Mouse (Mus musculus): Measurements from ENCODE around the gene Micall2.
"Not testable (repeated sequence)": the region's sequence is repeated elsewhere in the genome, so short reads cannot be mapped to it uniquely, and the experiment has no call there.

Micall2 gene

DNA sequence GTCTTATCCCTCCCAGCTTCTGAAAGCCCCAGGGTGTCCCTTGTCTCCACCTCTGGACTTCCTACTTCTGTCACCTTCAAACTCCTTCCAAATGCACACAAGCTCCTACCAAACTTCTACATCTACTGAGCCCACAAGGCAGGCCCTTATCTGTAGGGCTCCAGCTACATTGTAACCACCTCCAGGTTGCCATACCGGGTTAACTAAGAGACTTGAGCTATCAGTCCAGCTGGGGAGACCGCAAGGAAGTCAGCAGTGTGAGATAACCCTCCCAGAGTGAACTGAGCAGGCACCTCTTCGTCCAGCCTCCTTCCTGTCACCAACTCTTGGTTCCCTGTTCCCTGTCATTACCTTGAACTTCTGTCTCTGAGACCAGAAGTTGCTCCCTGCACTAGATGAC is 2.1 kb downstream of the Micall2 start:
- in situ Hi-C loops (cut with MboI; ENCODE audit: low pct_unique_long_range_greater_than_20kb in 1 of 2, low sequenced_read_pairs in 2 of 2, unreplicated experiment in 1 of 2), result no loop called here

DNA sequence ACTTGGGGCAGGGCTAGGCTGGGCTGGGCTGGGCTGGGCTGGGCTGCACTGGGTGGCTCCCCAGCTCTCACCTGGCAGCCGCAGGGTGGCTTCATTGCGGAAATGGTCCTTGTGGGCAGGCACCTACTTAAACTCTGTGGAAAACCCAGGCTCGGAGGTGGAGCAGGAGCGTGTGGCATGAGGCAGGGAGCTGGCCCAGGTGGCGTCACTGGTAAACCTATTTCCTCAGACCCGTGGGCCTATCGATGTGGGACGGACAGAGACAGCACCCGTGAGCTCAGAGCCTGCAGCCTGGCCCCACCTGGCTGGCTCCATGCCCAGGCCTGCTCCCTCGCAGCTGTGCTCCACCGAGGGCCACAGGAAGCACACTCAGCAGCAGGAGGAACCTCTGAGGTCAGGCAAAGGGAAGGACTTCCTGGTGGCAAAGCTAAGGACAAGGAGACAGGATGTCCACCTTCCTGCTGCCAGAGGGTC is 3.5 kb downstream of the Micall2 start:
- in situ Hi-C loops (cut with MboI; ENCODE audit: low pct_unique_long_range_greater_than_20kb in 1 of 2, low sequenced_read_pairs in 2 of 2, unreplicated experiment in 1 of 2), result no loop called here

GRCm38 (mm10) chr5:139730712-139731486 is 5.2 kb downstream of the Micall2 start:
- in situ Hi-C loops (cut with MboI; ENCODE audit: low pct_unique_long_range_greater_than_20kb in 1 of 2, low sequenced_read_pairs in 2 of 2, unreplicated experiment in 1 of 2), result no loop called here

DNA sequence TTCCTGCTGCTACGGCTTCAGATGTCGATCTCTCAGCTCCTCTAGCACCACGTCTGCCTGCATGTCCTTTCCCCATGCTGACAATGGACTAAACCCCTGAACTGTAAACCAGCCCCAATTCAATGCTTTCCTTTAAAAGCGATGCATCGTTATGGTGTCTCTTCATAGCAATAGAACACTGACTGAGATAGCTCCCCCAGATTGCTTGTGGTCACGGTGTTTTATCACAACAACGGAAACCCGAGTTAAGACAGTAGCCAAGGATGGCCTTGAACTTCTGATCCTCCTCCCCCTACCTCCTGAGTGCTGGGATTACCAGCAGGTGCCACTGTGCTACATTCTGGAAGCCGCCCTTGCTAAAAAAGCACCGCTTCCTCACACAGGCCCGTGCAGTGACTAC is 8.9 kb downstream of the Micall2 start:
- in situ Hi-C loops (cut with MboI; ENCODE audit: low pct_unique_long_range_greater_than_20kb in 1 of 2, low sequenced_read_pairs in 2 of 2, unreplicated experiment in 1 of 2), result no loop called here

DNA sequence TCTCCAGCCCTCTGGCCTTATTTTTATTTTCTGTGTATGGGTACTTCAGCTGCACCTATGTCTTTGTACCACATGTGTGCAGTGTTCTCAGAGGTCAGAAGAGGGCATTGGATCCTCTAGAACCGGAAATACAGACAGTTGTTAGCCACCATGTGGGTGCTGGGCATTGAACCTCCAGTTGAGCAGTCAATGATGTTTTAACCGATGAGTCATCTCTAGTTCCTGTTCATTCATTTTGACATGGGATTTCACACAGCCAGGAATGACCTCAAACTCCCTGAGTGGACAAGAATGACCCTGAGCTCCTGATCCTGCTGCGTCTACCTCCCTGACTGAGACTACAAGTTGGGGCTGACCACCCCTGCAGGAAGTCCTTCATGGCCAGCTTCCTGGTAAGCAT is 9.9 kb downstream of the Micall2 start:
- in situ Hi-C loops (cut with MboI; ENCODE audit: low pct_unique_long_range_greater_than_20kb in 1 of 2, low sequenced_read_pairs in 2 of 2, unreplicated experiment in 1 of 2), result no loop called here

DNA sequence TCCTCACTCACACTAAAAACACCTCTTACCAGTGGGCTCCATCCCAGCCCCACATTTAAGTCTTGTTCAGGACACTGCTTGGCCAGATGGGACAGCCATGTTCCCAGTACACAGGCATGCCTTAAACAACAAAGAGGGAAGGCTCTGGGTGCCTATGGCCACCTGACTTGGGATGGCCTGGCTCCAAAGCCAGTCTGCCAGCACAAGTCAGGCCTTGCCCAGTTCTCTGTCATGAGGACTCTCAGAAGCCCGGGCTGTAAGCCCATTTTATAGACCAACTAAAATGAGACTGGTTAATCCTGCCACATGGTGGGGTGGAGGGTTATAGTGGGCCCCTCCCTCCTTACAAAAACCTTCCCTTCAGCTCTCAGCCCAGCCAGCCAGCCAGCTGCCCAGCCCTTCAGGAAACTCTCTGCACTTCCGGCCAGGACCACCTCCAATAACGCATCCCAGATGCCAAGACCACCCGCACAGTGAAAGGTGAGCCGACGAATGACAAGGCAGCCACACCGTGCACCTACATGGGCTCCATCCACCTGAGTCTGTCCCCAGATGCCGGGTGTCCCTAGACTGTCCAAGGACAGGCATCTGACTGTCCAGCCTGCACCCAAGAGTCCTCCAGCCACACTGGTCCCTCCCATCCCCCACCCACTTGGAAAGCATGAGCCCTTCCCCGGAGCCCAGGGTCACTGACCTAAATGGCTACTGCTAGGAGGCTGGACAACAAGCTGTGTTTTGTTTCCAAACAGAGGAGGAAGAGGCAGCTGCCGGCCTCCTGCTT is 11.6 kb downstream of the Micall2 start:
- in situ Hi-C loops (cut with MboI; ENCODE audit: low pct_unique_long_range_greater_than_20kb in 1 of 2, low sequenced_read_pairs in 2 of 2, unreplicated experiment in 1 of 2), result no loop called here

GRCm38 (mm10) chr5:139723113-139723512 is 13.0 kb downstream of the Micall2 start:
- in situ Hi-C loops (cut with MboI; ENCODE audit: low pct_unique_long_range_greater_than_20kb in 1 of 2, low sequenced_read_pairs in 2 of 2, unreplicated experiment in 1 of 2), result no loop called here

DNA sequence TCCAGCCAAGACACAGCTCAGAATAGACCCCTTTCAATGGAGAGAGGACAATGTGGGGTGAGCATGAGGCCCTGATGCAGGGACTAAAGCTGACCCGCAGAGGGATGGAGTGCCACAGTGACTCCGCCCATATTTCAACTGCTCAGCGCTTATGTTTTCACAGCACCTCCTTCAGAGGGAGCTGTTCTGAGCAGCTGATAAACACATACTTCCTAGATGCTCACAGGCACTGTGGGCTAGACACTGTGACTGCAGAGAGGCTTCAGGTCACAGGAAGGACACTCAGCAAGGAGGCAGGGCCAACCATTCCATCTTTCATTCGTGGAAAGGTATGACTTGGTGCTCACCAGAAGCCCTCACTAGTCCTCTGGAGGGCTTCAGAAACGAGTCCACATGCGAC is 13.4 kb downstream of the Micall2 start:
- in situ Hi-C loops (cut with MboI; ENCODE audit: low pct_unique_long_range_greater_than_20kb in 1 of 2, low sequenced_read_pairs in 2 of 2, unreplicated experiment in 1 of 2), result no loop called here

DNA sequence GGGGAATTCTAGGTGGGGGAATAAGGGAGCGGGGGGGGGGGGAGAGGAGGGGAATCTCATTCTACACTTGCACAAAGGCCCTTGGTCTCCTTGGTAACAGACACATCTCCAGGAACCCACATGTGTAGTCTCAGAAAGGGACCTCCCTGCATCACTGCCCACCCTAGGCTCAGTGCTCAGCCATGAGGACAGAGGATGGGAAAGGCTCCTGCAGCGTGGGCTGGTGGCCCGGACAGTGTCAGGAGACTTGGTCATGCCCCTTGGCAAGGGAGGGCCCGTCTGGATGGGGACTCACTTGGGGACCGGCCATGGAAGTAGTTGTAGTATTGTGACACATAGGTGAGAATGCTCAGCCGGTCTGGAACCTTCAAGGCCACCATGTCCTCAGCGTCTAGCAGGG is 17.2 kb downstream of the Micall2 start:
- in situ Hi-C loops (cut with MboI; ENCODE audit: low pct_unique_long_range_greater_than_20kb in 1 of 2, low sequenced_read_pairs in 2 of 2, unreplicated experiment in 1 of 2), result no loop called here

- in situ Hi-C loops (cut with MboI; ENCODE audit: low pct_unique_long_range_greater_than_20kb in 1 of 2, low sequenced_read_pairs in 2 of 2, unreplicated experiment in 1 of 2), result no loop called here
Measured at GRCm38 (mm10) chr5:139718540-139718939, 17.6 kb downstream of the Micall2 start.

DNA sequence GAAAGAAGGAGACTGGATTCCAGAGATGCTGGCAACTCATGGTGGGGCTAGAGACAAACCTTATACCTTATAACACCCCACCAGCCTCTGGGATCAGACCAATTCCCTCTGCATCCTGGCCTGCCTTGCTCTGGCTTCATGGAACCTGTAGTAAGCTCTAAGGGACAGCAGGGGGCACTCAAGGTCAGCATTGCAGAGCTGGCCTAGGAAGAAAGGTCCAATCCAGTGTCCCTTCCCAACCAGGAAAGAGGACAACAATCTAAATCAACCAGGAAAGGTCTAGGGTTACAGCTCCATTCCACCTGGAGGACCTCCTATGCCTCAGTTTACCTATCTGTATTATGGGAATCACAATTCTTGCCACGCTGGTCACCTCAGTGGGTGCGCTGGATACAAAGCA is 18.4 kb downstream of the Micall2 start:
- in situ Hi-C loops (cut with MboI; ENCODE audit: low pct_unique_long_range_greater_than_20kb in 1 of 2, low sequenced_read_pairs in 2 of 2, unreplicated experiment in 1 of 2), result no loop called here

DNA sequence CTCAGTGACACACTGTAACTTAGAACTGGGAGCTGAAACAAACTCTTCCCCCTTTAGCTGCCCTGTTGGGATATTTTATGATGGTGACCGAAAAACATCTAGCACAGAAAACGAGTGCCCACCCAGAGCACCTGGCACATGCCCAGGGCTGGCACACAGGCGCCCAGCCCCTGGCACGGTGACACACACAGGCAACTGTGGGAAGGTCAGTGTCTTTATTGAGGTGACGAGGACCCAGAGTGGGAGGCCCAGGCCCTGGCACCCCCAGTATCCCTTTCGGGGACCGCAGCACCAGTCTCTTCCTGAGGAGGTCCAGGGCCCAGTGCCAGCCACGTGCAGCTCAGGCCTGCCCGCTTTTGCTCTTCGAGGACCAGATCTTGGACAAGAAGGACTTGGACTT is 29.6 kb downstream of the Micall2 start:
- in situ Hi-C loops (cut with MboI; ENCODE audit: low pct_unique_long_range_greater_than_20kb in 1 of 2, low sequenced_read_pairs in 2 of 2, unreplicated experiment in 1 of 2), result no loop called here

DNA sequence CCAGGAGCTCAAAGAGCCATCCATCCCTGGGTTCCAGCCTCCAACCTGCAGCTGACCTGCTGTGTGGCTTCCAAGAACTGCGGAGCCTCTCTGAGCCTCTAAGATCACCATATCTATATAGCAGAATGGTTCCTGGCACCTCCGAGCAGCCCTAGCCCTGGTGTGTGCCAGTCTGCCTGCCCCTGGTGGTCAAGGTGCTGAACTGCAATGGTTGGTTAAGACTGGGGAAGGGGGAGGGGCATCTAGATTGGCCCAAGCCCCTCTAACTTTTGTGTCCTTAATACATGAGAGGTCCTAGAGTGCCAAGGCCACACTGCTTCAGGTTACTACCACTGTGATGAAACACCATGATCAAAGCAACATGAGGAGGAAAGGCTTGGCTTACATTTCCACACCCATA is 33.2 kb downstream of the Micall2 start:
- in situ Hi-C loops (cut with MboI; ENCODE audit: low pct_unique_long_range_greater_than_20kb in 1 of 2, low sequenced_read_pairs in 2 of 2, unreplicated experiment in 1 of 2), result no loop called here

DNA sequence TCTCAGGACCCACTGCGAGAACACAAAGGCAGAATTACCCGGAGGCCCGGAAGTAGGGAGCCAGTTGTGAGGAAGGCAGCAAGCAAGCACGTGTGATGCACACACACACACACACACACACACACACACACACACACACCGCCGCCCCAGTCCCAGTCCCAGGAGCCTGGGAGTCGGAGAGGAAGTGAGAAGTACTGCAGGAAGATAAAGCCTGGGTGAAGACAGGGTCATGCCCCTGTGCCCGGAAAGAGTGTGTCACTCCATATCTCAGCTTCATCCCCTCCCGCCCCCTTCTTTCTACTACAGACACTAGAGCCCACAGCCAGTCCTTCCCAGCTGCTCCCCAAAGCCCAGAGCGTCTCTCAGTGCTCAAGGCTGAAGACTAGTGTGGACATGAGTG is 33.9 kb downstream of the Micall2 start:
- in situ Hi-C loops (cut with MboI; ENCODE audit: low pct_unique_long_range_greater_than_20kb in 1 of 2, low sequenced_read_pairs in 2 of 2, unreplicated experiment in 1 of 2), result no loop called here

DNA sequence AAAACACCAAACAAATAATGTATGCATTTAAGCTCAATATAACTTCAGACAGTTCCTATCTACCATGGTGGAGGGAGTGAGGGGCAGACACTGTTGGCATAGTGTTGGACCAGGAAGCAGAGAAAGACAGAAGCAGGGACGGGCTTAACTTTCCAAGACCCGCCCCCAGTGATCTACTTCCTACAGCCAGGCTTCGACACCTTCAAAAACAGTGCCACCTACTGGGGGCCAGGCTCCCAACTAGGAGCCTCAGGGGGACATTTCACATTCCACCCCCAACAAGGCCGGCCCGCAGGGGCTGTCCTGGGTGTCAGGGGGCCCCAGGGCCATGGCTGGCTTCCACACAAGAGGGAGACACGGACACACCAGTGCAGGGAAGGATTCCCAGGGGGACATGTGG is 39.2 kb downstream of the Micall2 start:
- in situ Hi-C loops (cut with MboI; ENCODE audit: low pct_unique_long_range_greater_than_20kb in 1 of 2, low sequenced_read_pairs in 2 of 2, unreplicated experiment in 1 of 2), result no loop called here

GRCm38 (mm10) chr5:139695876-139696275 is 40.3 kb downstream of the Micall2 start:
- in situ Hi-C loops (cut with MboI; ENCODE audit: low pct_unique_long_range_greater_than_20kb in 1 of 2, low sequenced_read_pairs in 2 of 2, unreplicated experiment in 1 of 2), result not testable (repeated sequence)

DNA sequence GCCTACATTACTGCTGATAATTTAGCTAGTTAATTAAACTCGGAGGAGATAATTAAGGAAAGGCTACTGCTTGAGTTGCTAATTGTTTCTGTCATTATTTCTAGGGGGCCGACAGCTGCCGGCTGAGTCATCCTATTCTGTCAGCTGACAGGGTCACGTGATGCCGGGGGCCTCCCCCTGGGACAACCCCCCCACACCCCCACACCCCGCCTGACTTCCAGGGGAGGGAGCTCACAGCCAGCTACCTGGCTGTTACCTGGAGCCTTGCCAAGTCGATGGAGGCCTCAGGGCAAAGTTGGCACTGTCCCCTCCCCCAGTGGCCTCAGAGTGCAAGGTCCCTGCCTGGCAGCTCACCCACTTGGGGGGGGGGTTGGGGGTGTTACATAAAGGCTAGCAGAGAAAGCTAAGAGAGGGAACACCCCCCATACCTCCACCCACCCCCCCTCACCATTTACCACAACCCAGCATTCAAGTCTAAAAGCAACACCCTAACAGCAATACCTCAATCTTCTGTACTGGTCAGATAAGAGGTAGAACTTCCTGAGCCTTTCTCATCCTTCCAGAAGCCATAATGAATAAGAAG is 41.1 kb downstream of the Micall2 start:
- in situ Hi-C loops (cut with MboI; ENCODE audit: low pct_unique_long_range_greater_than_20kb in 1 of 2, low sequenced_read_pairs in 2 of 2, unreplicated experiment in 1 of 2), result no loop called here

GRCm38 (mm10) chr5:139694292-139694988 is 41.7 kb downstream of the Micall2 start:
- in situ Hi-C loops (cut with MboI; ENCODE audit: low pct_unique_long_range_greater_than_20kb in 1 of 2, low sequenced_read_pairs in 2 of 2, unreplicated experiment in 1 of 2), result no loop called here

GRCm38 (mm10) chr5:139690791-139691190 is 45.3 kb downstream of the Micall2 start:
- in situ Hi-C loops (cut with MboI; ENCODE audit: low pct_unique_long_range_greater_than_20kb in 1 of 2, low sequenced_read_pairs in 2 of 2, unreplicated experiment in 1 of 2), result no loop called here
